Mouse (Mus musculus) spleen, adult 2 months (tissue): Measurements from ENCODE around the gene Tarbp2. TPM values are rescaled to one million over a fixed set of nuclear protein-coding genes. Genes with fewer than 3 reads are reported as not detected.

Source experiments
- DNase-seq, 2 experiments: peaks; one replicate each; pipeline versions ENCODE4 v3.0.0 to v3.0.0-alpha.2; 2012 to 2021; ENCODE audit warnings: low spot score in 2 of 2, low read depth in 1 of 2
- H3K27ac ChIP-seq: fragments of 200-500 bp; 2 replicates; pipeline ENCODE4 v1.5.1; 2012; ENCODE audit warnings: low read length, inconsistent platforms; ENCODE audit not compliant: insufficient read depth
- H3K27me3 ChIP-seq: fragments of 200-500 bp; 2 replicates; pipeline ENCODE4 v1.6.1; 2012; ENCODE audit warnings: mild to moderate bottlenecking, moderate library complexity, low read length, inconsistent platforms; ENCODE audit not compliant: control insufficient read depth, insufficient read depth
- H3K36me3 ChIP-seq: fragments of 200-500 bp; 2 replicates; pipeline ENCODE4 v1.6.1; 2012; ENCODE audit warnings: mild to moderate bottlenecking, low read length, inconsistent platforms; ENCODE audit not compliant: control insufficient read depth, insufficient read depth
- H3K4me1 ChIP-seq: fragments of 200-500 bp; 2 replicates; pipeline ENCODE4 v1.6.1; 2011; ENCODE audit warnings: inconsistent platforms; ENCODE audit not compliant: control insufficient read depth, insufficient read depth, insufficient read length
- H3K4me3 ChIP-seq: fragments of 200-500 bp; 2 replicates; pipeline ENCODE4 v1.5.1; 2011; ENCODE audit warnings: mild to moderate bottlenecking, inconsistent platforms; ENCODE audit not compliant: insufficient read depth, insufficient read length; ENCODE audit errors: extremely low read depth
- CTCF ChIP-seq: fragments of 200-500 bp; IDR thresholded peaks from 2 replicates; pipeline ENCODE4 v1.5.1; 2011; ENCODE audit warnings: mild to moderate bottlenecking, inconsistent platforms; ENCODE audit not compliant: insufficient read depth, insufficient read length, insufficient replicate concordance; ENCODE audit errors: extremely low read depth
- POLR2A ChIP-seq: fragments of 200-500 bp; IDR thresholded peaks from 2 replicates; pipeline ENCODE4 v1.6.1; 2011; ENCODE audit warnings: low read depth, low read length, inconsistent platforms
- WGBS: fragments of 180-500 bp; shearing (Covaris S2); methylation state at CpG from one replicate; pipeline ENCODE4 v1.1.7; 2018; 5-methylcytosine and 5-hydroxymethylcytosine counted together
- polyA plus RNA-seq: library from polyadenylated mRNA; depleted of rRNA; stranded (reverse); fragments of >200 nt; gene quantifications from 2 replicates; pipeline ENCODE4 v1.2.3, GENCODE M21; 2012; rRNA removed

Tarbp2 gene
- polyA plus RNA-seq = 53.9 and 58.4 TPM in 2 replicates

DNA sequence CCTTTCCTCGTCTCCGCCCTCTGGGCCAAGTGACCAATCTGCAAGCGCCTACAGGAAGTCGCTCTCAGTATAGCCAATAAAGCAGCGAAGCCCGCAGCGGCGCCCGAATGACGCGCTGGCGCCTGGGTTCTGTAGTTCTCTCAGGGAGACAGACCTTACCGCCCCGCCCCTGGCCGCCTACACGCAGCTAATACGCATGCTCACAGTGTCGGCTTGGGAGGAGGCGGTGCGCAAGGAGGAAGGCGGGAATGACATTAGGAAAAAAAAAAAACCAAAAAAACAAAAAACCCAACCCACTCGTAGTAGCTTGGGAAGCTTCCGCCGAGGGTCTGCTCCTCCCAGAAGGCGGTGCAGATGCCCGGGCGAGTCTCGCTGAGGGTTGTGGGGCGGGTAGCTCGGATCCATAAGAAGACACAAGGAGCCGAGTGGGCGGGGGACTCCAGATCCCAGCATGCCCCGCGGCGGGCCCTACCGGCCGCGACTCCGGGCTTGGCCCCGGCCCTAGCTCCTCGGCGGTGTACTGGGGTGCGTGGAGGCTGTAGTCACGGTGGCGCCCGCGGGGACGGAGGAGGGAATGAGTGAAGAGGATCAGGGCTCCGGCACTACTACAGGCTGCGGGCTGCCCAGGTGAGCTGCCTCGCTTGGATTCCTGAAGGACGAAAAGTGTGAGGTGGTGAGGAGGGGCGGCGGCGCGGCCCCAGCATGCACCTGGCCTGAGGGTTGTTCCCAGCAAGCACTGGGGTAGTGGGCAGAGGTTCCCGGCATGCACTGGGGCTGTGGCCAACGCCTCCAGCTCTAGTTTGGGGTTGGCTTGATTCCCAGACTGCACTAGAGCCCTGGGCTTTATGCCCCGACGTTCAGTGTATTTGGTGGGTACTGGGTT lies at the start of gene Tarbp2:
Gene Tarbp2 (plus strand): TSS at position 217 of the 883 bp plus-strand sequence.
- TF ChIP-seq CTCF (no peak), POLR2A (peak; percentile 9; the same call in 1 of the 2 replicates)
- under 1% methylated on average over 60 of the region's 60 CpGs for WGBS
- Histone ChIP-seq H3K27ac (peak within 1 kb of the TSS; percentile 99), H3K4me1 (peaks cover 2% of the 10 kb centered on the region; the same call in 1 of the 2 replicates), H3K36me3 (peaks cover 3% of the 10 kb centered on the region; the same call in 1 of the 2 replicates), H3K4me3 (peak within 1 kb of the TSS; percentile 93), H3K27me3 (no peaks in the 10 kb centered on the region)
- peak; percentile 98 to 99 for DNase-seq

DNA sequence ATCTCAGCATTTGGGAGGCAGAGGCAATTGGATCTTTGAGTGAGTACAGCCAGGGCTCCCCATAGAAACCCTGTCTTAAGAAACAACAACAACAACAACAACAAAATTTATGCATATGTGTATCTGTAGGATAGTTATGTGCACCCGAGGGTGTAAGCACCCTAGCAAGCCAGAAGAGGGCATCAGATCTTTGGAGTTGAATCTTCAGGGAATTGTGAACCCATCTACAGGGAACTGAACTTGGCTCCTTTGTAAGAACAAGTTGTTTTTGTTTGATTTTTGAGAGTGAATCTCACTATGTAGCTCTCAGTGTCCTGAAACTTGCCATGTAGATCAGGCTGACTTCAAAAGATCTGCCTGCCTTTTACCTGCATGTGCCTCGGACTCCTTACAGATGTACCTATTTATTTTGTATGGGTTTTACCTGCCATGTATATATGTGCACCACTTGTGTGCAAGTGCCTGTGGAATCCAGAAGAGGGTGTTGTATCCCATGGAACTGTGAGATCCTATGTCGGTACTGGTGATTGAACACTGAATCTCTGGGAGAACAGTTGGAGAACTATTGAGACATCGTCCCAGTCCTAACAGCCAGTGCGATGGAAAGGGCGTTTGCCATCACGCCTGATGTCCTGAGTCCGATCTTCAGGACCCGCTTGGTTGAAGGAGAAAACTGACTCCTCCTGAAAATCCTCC lies 49.2 kb upstream of the Tarbp2 start:
- TF ChIP-seq CTCF (no peak), POLR2A (no peak)
- Histone ChIP-seq H3K36me3 (peaks cover 5% of the 10 kb centered on the region), H3K4me1 (peaks cover 3% of the 10 kb centered on the region; the same call in 1 of the 2 replicates), H3K27ac (no peak overlapping the region), H3K27me3 (no peaks in the 10 kb centered on the region), H3K4me3 (no peak overlapping the region)
- no peak for DNase-seq
- WGBS = 96% methylated on average over 9 of the region's 9 CpGs

DNA sequence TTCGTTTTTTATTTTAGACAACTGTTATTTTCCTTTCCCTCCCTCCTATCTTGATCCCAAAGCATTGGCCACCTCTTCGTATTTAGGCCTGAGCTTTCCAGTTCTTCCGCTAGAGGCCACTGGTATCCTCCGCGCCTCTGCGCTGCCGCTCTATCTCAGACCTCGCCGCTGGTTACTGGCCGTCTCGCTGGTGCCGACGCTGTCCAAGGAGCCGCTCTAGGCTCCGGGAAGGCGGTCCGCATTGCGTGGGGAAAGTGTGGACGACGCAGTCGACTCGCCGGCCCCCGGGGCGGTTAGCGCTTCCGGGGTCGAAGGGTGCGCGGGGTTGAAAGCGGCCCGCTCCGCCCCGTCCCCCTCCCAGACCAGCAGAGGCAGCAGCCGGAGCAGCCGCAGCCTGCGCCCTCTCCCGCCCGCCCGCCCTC lies 47.8 kb upstream of the Tarbp2 start, which contains the start of gene Pcbp2:
Gene Pcbp2 (plus strand): TSS at position 357 of the 422 bp plus-strand sequence.
- Histone ChIP-seq H3K27ac (peak within 1 kb of the TSS; percentile 91), H3K4me1 (peaks cover 3% of the 10 kb centered on the region; the same call in 1 of the 2 replicates), H3K27me3 (no peaks in the 10 kb centered on the region), H3K36me3 (peaks cover 9% of the 10 kb centered on the region), H3K4me3 (peak within 1 kb of the TSS; percentile 84)
- peak; percentile 94 to 96 for DNase-seq
- TF ChIP-seq POLR2A = peak; percentile 47
- TF ChIP-seq CTCF = peak; percentile 79
- WGBS = under 1% methylated on average over 31 of the region's 40 CpGs

DNA sequence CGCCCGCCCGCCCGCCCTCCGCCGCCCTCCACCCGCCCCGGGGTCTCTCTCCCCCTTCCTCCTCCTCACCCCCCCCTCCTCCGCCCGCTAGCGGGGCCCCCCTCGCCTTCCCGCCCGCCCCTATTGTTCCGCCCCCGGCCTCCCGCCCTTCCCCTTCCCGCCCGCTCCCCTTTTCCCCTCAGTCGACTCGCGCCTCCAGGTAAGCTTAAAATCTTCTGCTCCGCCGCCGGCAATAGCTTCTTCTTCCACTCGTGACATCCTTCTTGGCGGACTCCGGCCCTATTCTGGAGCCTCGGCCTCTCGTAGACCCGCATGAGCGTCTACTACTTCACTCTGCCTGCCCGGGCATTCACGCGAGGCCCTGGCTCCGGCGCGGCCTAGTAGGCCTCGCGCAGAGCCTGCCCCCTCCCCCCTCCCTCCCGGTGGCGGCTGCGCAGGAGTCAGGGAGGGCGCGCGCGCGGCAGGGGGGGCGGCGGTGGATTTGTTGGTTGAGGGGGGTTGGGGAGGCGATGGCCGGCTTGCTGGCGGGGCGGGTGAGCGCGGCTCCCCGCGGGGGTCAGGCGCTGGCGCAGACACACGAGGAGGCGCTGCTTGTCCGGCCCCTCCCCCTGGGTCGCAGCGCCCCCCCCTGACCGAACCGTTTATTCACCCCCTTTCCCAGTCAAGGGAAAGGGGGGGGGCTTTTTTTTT lies 47.2 kb upstream of the Tarbp2 start:
- DNase-seq = peak; percentile 59 to 67
- Histone ChIP-seq H3K4me1 (peaks cover 3% of the 10 kb centered on the region; the same call in 1 of the 2 replicates), H3K4me3 (peak overlapping the region; percentile 84), H3K36me3 (peaks cover 12% of the 10 kb centered on the region), H3K27ac (peak overlapping the region; percentile 91), H3K27me3 (no peaks in the 10 kb centered on the region)
- 1% methylated on average over 44 of the region's 67 CpGs for WGBS
- no peak for TF ChIP-seq POLR2A
- TF ChIP-seq CTCF = no peak

DNA sequence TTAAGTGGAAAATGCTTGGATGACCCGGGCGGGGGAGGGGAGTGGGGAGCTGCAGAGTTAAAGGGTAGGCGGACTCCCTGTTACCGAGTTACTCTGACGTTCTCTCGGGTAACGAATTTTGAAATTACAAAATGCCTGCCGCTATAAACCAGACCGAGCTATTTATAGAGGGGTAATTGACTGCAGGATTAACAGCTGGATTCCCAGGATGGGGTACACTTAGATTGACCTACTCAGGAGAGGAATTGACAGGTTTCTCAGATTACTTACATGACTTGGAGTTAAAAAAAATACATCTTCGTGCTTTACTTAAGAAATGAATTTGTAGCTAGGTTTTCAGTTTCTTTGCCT lies 46.7 kb upstream of the Tarbp2 start:
- TF ChIP-seq POLR2A = no peak
- no peak for TF ChIP-seq CTCF

DNA sequence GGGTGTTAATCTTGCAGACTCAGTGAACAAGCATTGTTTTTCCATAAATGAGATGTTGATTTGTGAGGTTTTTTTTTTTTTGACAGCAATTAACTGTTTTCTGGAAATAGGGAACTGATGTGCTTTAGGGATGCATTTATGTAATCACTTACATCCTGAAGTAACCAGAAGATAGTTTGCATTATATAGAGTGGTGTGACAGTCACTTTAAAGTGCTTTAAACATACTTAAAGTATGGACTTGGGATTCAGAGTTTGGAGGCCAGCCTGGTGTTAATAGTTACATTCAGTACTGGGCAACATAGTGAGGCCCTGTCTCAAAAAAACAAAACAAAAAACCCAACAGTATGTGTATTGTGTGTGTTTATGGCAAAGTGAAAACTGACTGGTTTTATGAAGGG lies 46.3 kb upstream of the Tarbp2 start:
- H3K36me3 ChIP-seq = peaks cover 19% of the 10 kb centered on the region
- no peak overlapping the region for H3K27ac ChIP-seq
- no peak for DNase-seq
- H3K4me3 ChIP-seq = no peak overlapping the region; the same call in 1 of the 2 replicates
- H3K4me1 ChIP-seq = peaks cover 3% of the 10 kb centered on the region; the same call in 1 of the 2 replicates
- no peaks in the 10 kb centered on the region for H3K27me3 ChIP-seq
- TF ChIP-seq POLR2A = no peak
- TF ChIP-seq CTCF = no peak

More for the DNA sequence above, 46.7 kb upstream of the Tarbp2 start:
- no peak overlapping the region for H3K27ac ChIP-seq
- DNase-seq = no peak
- peaks cover 17% of the 10 kb centered on the region for H3K36me3 ChIP-seq
- H3K4me3 ChIP-seq = peak overlapping the region; percentile 84
- H3K27me3 ChIP-seq = no peaks in the 10 kb centered on the region
- H3K4me1 ChIP-seq = peaks cover 3% of the 10 kb centered on the region; the same call in 1 of the 2 replicates
- 1% methylated on average over 10 of the region's 10 CpGs for WGBS
